Mouse (Mus musculus): ENCODE measurements around the gene Hoga1. TPM values are rescaled to one million over a fixed set of nuclear protein-coding genes. Genes with fewer than 3 reads are reported as not detected.

Gene Hoga1
- polyA plus RNA-seq, 1 experiment, result 0.84 TPM

GRCm38 (mm10) chr19:42118596-42118995 is 73.2 kb downstream of the Hoga1 start:
- no peak overlapping the region for H3K27ac ChIP-seq (ENCODE audit: control insufficient read depth, insufficient read depth, low read length)
- peaks cover 18% of the 10 kb centered on the region for H3K36me3 ChIP-seq (ENCODE audit: control insufficient read depth, insufficient read depth, low read length)
- no peak overlapping the region for H3K4me3 ChIP-seq (ENCODE audit: control insufficient read depth, insufficient read depth, low read length)
- WGBS, result 97% methylated on average over 5 of the region's 5 CpGs
- no peaks in the 10 kb centered on the region for H3K4me1 ChIP-seq (replicated peaks; ENCODE audit: control insufficient read depth, insufficient read depth, low read length)
- TF ChIP-seq POLR2A (IDR thresholded peaks at IDR 0.05; ENCODE audit: control insufficient read depth, extremely low read depth, insufficient read depth, low read length, poor library complexity), result no peak
- TF ChIP-seq CTCF (IDR thresholded peaks at IDR 0.05; ENCODE audit: borderline replicate concordance, control insufficient read depth, extremely low read depth, insufficient read depth, low read length, poor library complexity), result no peak
- H3K27me3 ChIP-seq (ENCODE audit: control insufficient read depth, insufficient read depth, low read length), result no peaks in the 10 kb centered on the region
- no peak for DNase-seq

- Histone ChIP-seq H3K4me3 (ENCODE audit: control insufficient read depth, insufficient read depth, low read length) (no peak overlapping the region), H3K4me1 (replicated peaks; ENCODE audit: control insufficient read depth, insufficient read depth, low read length) (no peaks in the 10 kb centered on the region), H3K36me3 (ENCODE audit: control insufficient read depth, insufficient read depth, low read length) (peaks cover 15% of the 10 kb centered on the region; the same call in 1 of the 2 replicates), H3K27ac (ENCODE audit: control insufficient read depth, insufficient read depth, low read length) (no peak overlapping the region), H3K27me3 (ENCODE audit: control insufficient read depth, insufficient read depth, low read length) (no peaks in the 10 kb centered on the region)
- DNase-seq, result no peak
- WGBS, result 98% methylated on average over 8 of the region's 8 CpGs
- TF ChIP-seq POLR2A (IDR thresholded peaks at IDR 0.05; ENCODE audit: control insufficient read depth, extremely low read depth, insufficient read depth, low read length, poor library complexity), result no peak
- TF ChIP-seq CTCF (IDR thresholded peaks at IDR 0.05; ENCODE audit: borderline replicate concordance, control insufficient read depth, extremely low read depth, insufficient read depth, low read length, poor library complexity), result no peak
Measured at GRCm38 (mm10) chr19:42120451-42120850, 75.0 kb downstream of the Hoga1 start.

Other genes with a start within 250 kb of the Hoga1 start
- 18.8 and 23.0 TPM in 2 replicates for gene Arhgap19, start 243.6 kb upstream of the Hoga1 start, polyA plus RNA-seq (2012; rRNA removed)
- gene Frat1, start 215.6 kb upstream of the Hoga1 start, polyA plus RNA-seq (2012; rRNA removed), result 15.4 and 26.4 TPM in 2 replicates
- 27.4 and 44.5 TPM in 2 replicates for gene Frat2, start 197.5 kb upstream of the Hoga1 start, polyA plus RNA-seq (2012; rRNA removed)
- 9.7 and 10.9 TPM in 2 replicates for gene Rrp12, start 149.4 kb upstream of the Hoga1 start, polyA plus RNA-seq (2012; rRNA removed)
- 187 and 200 TPM in 2 replicates for gene Pgam1, start 133.7 kb upstream of the Hoga1 start, polyA plus RNA-seq (2012; rRNA removed)
- 20.3 and 20.5 TPM in 2 replicates for gene Exosc1, start 112.2 kb upstream of the Hoga1 start, polyA plus RNA-seq (2012; rRNA removed)
- gene Zdhhc16, start 112.1 kb upstream of the Hoga1 start, polyA plus RNA-seq (2012; rRNA removed), result 162 and 176 TPM in 2 replicates
- 142 TPM in 2 replicates for gene Mms19, start 64.5 kb upstream of the Hoga1 start, polyA plus RNA-seq (2012; rRNA removed)
- 27.3 and 36.9 TPM in 2 replicates for gene Ubtd1, start 63.8 kb upstream of the Hoga1 start, polyA plus RNA-seq (2012; rRNA removed)
- 0.20 TPM in 1 of 2 replicates, not detected in the other for gene Ankrd2, start 9.6 kb upstream of the Hoga1 start, polyA plus RNA-seq (2012; rRNA removed)
- 0.27 TPM in 1 of 2 replicates, not detected in the other for gene 4933411K16Rik, start 6.6 kb downstream of the Hoga1 start, polyA plus RNA-seq (2012; rRNA removed)
- gene Morn4, start 40.7 kb downstream of the Hoga1 start, polyA plus RNA-seq (2012; rRNA removed), result 0.98 and 1.1 TPM in 2 replicates
- gene Pi4k2a, start 44.9 kb downstream of the Hoga1 start, polyA plus RNA-seq (2012; rRNA removed), result 36.8 and 42.2 TPM in 2 replicates
- 13.0 and 15.9 TPM in 2 replicates for gene Avpi1, start 83.4 kb downstream of the Hoga1 start, polyA plus RNA-seq (2012; rRNA removed)
- gene Marveld1, start 101.8 kb downstream of the Hoga1 start, polyA plus RNA-seq (2012; rRNA removed), result 44.4 and 45.7 TPM in 2 replicates
- 89.7 and 96.4 TPM in 2 replicates for gene Zfyve27, start 118.3 kb downstream of the Hoga1 start, polyA plus RNA-seq (2012; rRNA removed)
- gene Sfrp5, start 156.6 kb downstream of the Hoga1 start, polyA plus RNA-seq (2012; rRNA removed), result 2.0 and 2.4 TPM in 2 replicates
- 0.84 and 1.2 TPM in 2 replicates for gene Golga7b, start 202.0 kb downstream of the Hoga1 start, polyA plus RNA-seq (2012; rRNA removed)

Data from thymus, adult 2 months (tissue).